Mouse (Mus musculus) brain, embryonic 14.5 days (tissue): Measurements from ENCODE around the gene Olfr979.

Experiments used
- CTCF ChIP-seq: fragments of 200-500 bp; IDR thresholded peaks from 2 replicates; pipeline ENCODE4 v1.5.1; 2012; ENCODE audit warnings: inconsistent platforms, mild to moderate bottlenecking, moderate library complexity, borderline replicate concordance; ENCODE audit not compliant: insufficient read depth, insufficient read length; ENCODE audit errors: extremely low read depth
- POLR2A ChIP-seq: fragments of 200-500 bp; IDR thresholded peaks from 2 replicates; pipeline ENCODE4 v1.6.1; 2012; ENCODE audit warnings: mild to moderate bottlenecking, inconsistent platforms, borderline replicate concordance; ENCODE audit not compliant: poor library complexity, insufficient read depth, insufficient read length, severe bottlenecking; ENCODE audit errors: extremely low read depth

GRCm38 (mm10) chr9:40009482-40009881 lies 6.2 kb upstream of the Olfr979 start, which contains the start of gene Olfr980:
- TF ChIP-seq POLR2A, result no peak
- no peak for TF ChIP-seq CTCF
